Mouse (Mus musculus) bone marrow macrophage, adult 2 months (primary cell): ENCODE data around the gene Immp2l. TPM values are rescaled to one million over a fixed set of nuclear protein-coding genes. Genes with fewer than 3 reads are reported as not detected.

Source experiments
- H3K27ac ChIP-seq: 2 replicates; pipeline ENCODE4 v1.5.1; 2012; ENCODE audit warnings: low read depth, low read length; ENCODE audit not compliant: insufficient read depth
- H3K4me1 ChIP-seq: 2 replicates; pipeline ENCODE4 v1.6.1; 2012; ENCODE audit warnings: low read length; ENCODE audit not compliant: control insufficient read depth, insufficient read depth
- H3K4me3 ChIP-seq: 2 replicates; pipeline ENCODE4 v1.5.1; 2012; ENCODE audit warnings: mild to moderate bottlenecking, low read length, moderate library complexity; ENCODE audit not compliant: insufficient read depth
- CTCF ChIP-seq: IDR thresholded peaks from 2 replicates; pipeline ENCODE4 v1.5.1; 2012; ENCODE audit warnings: low read depth, mild to moderate bottlenecking, low read length, moderate library complexity
- POLR2A ChIP-seq: IDR thresholded peaks from 2 replicates; pipeline ENCODE4 v1.6.1; 2012; ENCODE audit warnings: mild to moderate bottlenecking, low read depth, low read length, borderline replicate concordance
- polyA plus RNA-seq: library from polyadenylated mRNA; stranded (reverse); fragments of >200 nt; gene quantifications from 2 replicates; pipeline ENCODE4 v1.2.4, GENCODE M21; 2012; ENCODE audit not compliant: missing spikeins, insufficient read depth, insufficient read length

Immp2l gene
- polyA plus RNA-seq, 1 experiment, result 2.3 TPM

DNA sequence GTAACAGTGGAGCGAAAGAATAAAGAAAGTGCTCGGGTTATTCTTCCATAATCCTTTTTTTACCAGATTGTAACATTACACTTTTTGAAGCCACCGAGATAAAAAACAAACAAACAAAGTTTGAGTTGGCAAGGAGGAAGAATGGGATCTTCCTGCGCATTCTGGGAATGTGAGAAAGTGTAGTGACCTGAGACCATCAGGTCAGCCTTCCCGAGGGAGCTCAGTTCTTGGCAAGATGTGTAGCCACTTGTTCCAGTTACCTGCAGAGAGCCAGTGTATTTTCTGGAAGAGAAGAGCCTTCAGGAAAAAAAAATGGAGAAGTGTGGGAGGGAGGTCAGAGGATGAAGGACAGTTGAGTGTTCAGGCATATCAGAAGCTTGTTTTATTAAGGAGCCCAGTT is 569.5 kb downstream of the Immp2l start:
- TF ChIP-seq POLR2A (no peak), CTCF (no peak)
- no peaks in the 10 kb centered on the region for H3K4me1 ChIP-seq
- H3K4me3 ChIP-seq, result no peak overlapping the region
- H3K27ac ChIP-seq, result no peak overlapping the region

DNA sequence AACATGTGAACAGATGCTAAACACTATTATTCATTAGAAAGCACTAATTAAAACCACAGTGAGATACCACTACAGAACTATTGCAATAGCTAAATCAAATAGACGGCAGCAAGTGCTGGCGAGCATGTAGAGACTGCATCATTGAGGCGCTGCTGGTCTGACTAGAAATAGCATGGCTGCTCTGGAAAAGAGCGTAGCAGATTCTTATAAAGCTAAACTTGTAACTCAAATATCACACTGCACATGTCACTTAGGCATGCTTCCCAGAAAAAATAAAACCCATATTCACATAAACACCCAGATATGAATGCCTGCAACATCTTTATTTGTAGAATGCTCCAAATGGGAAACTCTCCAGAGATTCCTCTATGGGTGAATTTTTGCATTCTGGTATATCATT is 570.1 kb downstream of the Immp2l start:
- TF ChIP-seq CTCF, result no peak
- no peak for TF ChIP-seq POLR2A
- no peak overlapping the region for H3K4me3 ChIP-seq
- H3K4me1 ChIP-seq, result no peaks in the 10 kb centered on the region
- no peak overlapping the region for H3K27ac ChIP-seq

DNA sequence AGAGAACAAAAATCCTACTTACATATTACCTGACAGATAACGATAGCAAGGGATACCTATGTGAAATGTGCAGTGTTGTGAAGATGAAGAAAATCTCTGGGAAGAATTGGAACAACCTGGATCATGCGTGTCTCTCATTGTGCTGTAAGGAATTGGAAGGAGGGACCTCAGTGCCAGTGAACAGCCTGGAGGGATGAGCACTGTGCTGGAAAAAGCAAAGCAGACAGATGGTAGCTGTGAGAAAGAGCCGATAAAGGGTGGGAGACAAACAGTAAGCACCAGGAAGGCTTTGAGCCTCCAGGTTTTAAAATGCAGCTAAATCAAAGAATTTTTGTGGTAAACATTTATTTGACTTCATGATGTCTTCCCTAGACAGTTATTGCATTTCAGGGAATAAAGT is 591.4 kb downstream of the Immp2l start:
- Histone ChIP-seq H3K4me3 (no peak overlapping the region), H3K27ac (no peak overlapping the region), H3K4me1 (no peaks in the 10 kb centered on the region)
- TF ChIP-seq CTCF (no peak), POLR2A (no peak)

- Histone ChIP-seq H3K4me3 (no peak overlapping the region), H3K4me1 (no peaks in the 10 kb centered on the region), H3K27ac (no peak overlapping the region)
- TF ChIP-seq POLR2A, result no peak
- no peak for TF ChIP-seq CTCF
These were observed 597.5 kb downstream of the Immp2l start for GRCm38 (mm10) chr12:41621341-41621740.

DNA sequence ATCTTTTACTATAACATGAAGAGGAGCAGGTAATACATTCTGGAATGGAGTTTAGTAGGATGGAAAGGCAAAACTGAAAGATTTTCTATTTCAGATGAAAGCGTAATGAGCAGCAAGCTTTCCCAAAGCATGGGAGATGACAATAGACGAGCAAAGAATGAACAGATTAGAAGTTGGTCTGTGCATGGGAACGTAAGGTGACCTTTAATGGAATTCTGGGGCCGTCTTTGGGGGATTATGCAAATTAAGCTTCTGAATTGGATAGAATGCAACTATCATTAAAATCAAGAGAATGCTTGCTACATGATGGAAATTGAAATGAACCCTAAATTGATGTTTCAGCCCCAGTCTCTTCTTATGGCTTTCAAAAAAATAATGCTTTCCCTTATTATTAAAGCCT is 619.4 kb downstream of the Immp2l start:
- TF ChIP-seq CTCF, result no peak
- no peak for TF ChIP-seq POLR2A

GRCm38 (mm10) chr12:41644802-41645551 is 621.1 kb downstream of the Immp2l start:
- TF ChIP-seq CTCF, result no peak
- no peak for TF ChIP-seq POLR2A
- Histone ChIP-seq H3K27ac (no peak overlapping the region), H3K4me3 (no peak overlapping the region), H3K4me1 (no peaks in the 10 kb centered on the region)

More for the DNA sequence above, 619.4 kb downstream of the Immp2l start:
- Histone ChIP-seq H3K27ac (no peak overlapping the region), H3K4me1 (no peaks in the 10 kb centered on the region), H3K4me3 (no peak overlapping the region)

- Histone ChIP-seq H3K27ac (no peak overlapping the region), H3K4me3 (no peak overlapping the region), H3K4me1 (no peaks in the 10 kb centered on the region)
- TF ChIP-seq CTCF, result no peak
- TF ChIP-seq POLR2A, result no peak
These were observed 623.2 kb downstream of the Immp2l start for GRCm38 (mm10) chr12:41646956-41647575.

- no peak for TF ChIP-seq CTCF
- TF ChIP-seq POLR2A, result no peak
- H3K27ac ChIP-seq, result no peak overlapping the region
- no peaks in the 10 kb centered on the region for H3K4me1 ChIP-seq
- no peak overlapping the region for H3K4me3 ChIP-seq
These were observed 623.8 kb downstream of the Immp2l start for GRCm38 (mm10) chr12:41647675-41648074.

DNA sequence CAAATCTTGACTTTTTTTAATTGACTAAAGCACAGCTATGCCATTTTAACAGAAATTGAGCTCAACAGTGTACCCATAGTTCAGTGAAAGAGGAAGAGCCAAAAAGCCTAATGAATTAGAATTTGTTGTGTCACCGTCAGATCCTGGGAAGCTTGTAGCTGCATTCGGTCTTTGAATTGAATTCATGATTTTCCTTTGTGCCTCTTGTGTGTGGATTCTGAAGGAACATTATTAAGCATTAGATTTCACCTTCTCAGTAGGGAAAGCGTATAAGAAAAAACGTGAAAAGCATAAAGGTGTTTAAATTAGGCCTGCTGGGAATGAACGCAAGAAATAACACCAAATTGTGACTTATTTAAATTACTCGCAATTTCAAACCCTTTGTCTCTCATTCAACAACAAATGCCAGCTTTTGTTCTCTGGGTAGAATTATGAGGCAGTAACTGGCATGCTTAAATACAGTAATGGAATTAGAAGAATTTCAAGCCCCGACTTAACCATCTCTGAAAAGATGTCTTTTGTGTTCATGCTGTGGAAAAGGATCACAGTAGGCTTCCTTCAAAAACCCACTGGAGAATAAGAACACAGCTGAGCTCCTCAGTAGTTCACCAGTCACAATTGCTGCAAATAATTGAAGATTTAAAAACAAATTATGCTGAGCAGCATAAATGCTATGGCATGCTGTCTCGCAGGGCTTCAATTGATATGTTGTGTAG is 626.1 kb downstream of the Immp2l start:
- H3K27ac ChIP-seq, result no peak overlapping the region
- no peaks in the 10 kb centered on the region for H3K4me1 ChIP-seq
- TF ChIP-seq CTCF (no peak), POLR2A (no peak)
- H3K4me3 ChIP-seq, result no peak overlapping the region

DNA sequence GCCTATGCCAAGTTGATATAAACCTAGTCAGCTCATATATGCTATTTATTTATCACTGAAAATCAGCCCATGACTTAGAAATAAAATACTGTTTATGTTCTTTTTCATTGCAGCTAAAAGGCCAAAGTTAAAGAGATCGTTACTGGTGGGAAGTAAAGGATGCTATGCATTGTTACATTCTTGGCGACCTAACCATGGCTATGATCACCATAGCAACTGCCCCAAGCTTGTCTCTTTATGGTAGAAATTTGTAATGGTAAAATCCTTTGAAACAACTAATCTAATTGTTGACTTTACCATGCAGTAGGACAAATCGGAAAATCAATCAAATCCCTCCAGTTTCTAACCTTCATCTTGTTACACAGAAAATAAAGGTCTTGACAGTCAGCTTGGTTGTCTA is 644.4 kb downstream of the Immp2l start:
- no peak overlapping the region for H3K27ac ChIP-seq
- H3K4me3 ChIP-seq, result no peak overlapping the region
- TF ChIP-seq CTCF, result no peak
- TF ChIP-seq POLR2A, result no peak
- no peaks in the 10 kb centered on the region for H3K4me1 ChIP-seq
